Mouse (Mus musculus) forebrain, embryonic 12.5 days (tissue): ENCODE measurements at regions not wholly inside any gene's neighbourhood (a gene's known extent, or its start where the extent isn't known, plus 50 kb on each side); places are given as distances from the start of the nearest gene placed in this dataset.
A peak's percentile ranks its signal among the peaks of the same experiment; 100 is the strongest.

Experiments used
- ATAC-seq: fragments of 200-750 bp; cut with Nextera tagmentation; 2 replicates; pipeline ENCODE4 v1.8.0; 2017; ENCODE audit warnings: moderate TSS enrichment; ENCODE audit not compliant: low FRiP score
- H3K27ac ChIP-seq: fragments of 300-500 bp; sonication (generic); 2 replicates; pipeline ENCODE4 v1.5.1; 2016; ENCODE audit warnings: mild to moderate bottlenecking
- H3K27me3 ChIP-seq: fragments of 300-500 bp; sonication (generic); 2 replicates; pipeline ENCODE4 v1.6.1; 2016; ENCODE audit warnings: mild to moderate bottlenecking
- H3K36me3 ChIP-seq: fragments of 300-500 bp; sonication (generic); replicated peaks from 2 replicates; pipeline ENCODE4 v1.6.1; 2016; ENCODE audit warnings: mild to moderate bottlenecking
- H3K4me1 ChIP-seq: fragments of 300-500 bp; sonication (generic); 2 replicates; pipeline ENCODE4 v1.6.1; 2016
- H3K4me2 ChIP-seq: fragments of 300-500 bp; sonication (generic); 2 replicates; pipeline ENCODE4 v1.6.1; 2016; ENCODE audit warnings: mild to moderate bottlenecking, moderate library complexity
- H3K4me3 ChIP-seq: fragments of 300-500 bp; sonication (generic); replicated peaks from 2 replicates; pipeline ENCODE4 v1.5.1; 2016; ENCODE audit warnings: mild to moderate bottlenecking
- H3K9ac ChIP-seq: fragments of 300-500 bp; sonication (generic); 2 replicates; pipeline ENCODE4 v1.6.1; 2016; ENCODE audit warnings: mild to moderate bottlenecking
- H3K9me3 ChIP-seq: fragments of 300-500 bp; sonication (generic); 2 replicates; pipeline ENCODE4 v1.6.1; 2016
- WGBS: fragments of 180-500 bp; shearing (Covaris S2); methylation state at CpG from one replicate; pipeline ENCODE4 v1.1.7; 2016; 5-methylcytosine and 5-hydroxymethylcytosine counted together

DNA sequence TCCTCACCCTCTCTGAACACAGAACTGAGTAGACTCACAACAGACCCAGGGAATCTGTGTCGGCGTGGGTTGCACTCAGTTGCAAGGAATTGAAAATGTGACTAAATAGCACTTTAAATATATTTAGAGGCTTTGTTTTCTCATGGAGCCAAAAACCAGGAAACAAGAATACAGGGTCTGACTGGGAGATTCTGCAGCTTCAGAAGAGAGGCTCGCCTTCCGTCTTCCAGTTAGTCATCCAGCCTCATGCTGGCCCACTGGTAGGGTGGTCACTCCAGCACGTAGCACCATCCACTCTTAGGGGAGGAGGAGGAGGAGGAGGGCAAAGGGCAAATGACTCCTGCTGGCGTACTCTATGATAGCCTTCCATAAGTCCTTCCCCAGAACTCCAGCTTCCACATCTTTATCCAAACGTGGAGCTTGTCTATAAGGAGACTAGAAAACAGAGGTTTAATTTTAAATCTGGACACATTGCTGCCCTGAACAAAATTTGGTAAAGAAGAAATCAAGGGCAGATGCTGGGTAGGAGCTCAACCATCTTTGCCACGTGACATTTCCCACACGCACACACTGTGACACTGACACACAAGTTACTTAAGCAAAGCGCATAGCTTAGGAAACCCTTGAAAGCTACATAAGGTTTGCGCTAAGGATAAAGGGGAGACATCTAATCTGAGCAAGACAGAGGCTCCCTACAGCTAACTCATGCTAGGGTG lies 60.8 kb downstream of the Mis18a start:
- no peak overlapping the region for H3K4me3 ChIP-seq
- ATAC-seq = no peak
- no peaks in the 10 kb centered on the region for H3K4me1 ChIP-seq
- WGBS = 88% methylated on average over 11 of the region's 11 CpGs
- no peak overlapping the region for H3K4me2 ChIP-seq
- H3K9ac ChIP-seq = no peak overlapping the region
- H3K27me3 ChIP-seq = no peaks in the 10 kb centered on the region
- no peaks in the 10 kb centered on the region for H3K9me3 ChIP-seq
- no peak overlapping the region for H3K27ac ChIP-seq
- no peaks in the 10 kb centered on the region for H3K36me3 ChIP-seq

DNA sequence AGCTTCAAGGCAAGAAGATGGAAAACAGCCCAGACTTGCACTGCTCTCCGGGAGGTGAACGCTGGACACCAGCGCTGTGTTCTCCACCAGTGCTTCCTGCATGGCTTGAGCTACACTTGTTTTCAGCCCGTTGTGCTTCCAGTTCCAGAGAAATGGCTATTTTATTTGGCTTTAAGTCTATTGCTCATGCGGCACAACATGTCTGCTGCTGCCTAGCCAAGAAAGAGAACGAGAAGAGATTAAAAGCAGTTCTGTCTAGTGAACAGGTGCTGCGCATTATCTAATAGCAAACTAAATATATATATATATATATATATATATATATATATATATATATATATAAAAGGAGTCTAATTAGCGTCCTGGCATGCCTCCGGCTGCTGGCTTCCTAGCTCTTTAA lies 63.1 kb downstream of the Mis18a start:
- no peaks in the 10 kb centered on the region for H3K9me3 ChIP-seq
- H3K27me3 ChIP-seq = no peaks in the 10 kb centered on the region
- H3K27ac ChIP-seq = no peak overlapping the region
- H3K4me1 ChIP-seq = no peaks in the 10 kb centered on the region
- no peak for ATAC-seq
- no peak overlapping the region for H3K4me3 ChIP-seq
- 81% methylated on average over 9 of the region's 9 CpGs for WGBS
- no peak overlapping the region for H3K9ac ChIP-seq
- H3K4me2 ChIP-seq = no peak overlapping the region
- no peaks in the 10 kb centered on the region for H3K36me3 ChIP-seq

DNA sequence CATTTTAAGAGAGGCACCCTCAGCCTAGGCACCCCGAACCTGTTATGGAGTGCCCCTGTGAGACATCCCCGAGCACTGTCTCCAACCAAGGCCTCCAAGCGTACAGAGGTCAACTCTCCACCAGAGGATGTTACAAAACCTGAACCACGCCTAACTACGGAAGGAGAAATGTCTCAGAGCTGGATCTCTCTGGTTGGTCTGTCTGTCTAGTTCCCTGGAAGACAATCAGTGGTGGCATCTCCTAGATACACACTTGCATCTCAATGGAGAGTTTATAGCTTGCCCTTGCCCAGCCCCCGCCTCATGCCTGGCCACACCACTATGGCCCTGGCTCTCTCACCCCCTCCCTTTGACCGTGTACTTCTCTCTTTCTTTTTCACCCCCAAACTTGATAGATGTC lies 69.2 kb downstream of the Mis18a start:
- no peaks in the 10 kb centered on the region for H3K36me3 ChIP-seq
- peaks cover 16% of the 10 kb centered on the region for H3K4me1 ChIP-seq
- no peak overlapping the region for H3K4me2 ChIP-seq
- H3K27me3 ChIP-seq = no peaks in the 10 kb centered on the region
- no peak for ATAC-seq
- H3K9me3 ChIP-seq = 0 out of 2 replicates have a peak, but pooled peaks cover 6% of the 10 kb centered on the region
- H3K27ac ChIP-seq = no peak overlapping the region
- H3K4me3 ChIP-seq = no peak overlapping the region
- H3K9ac ChIP-seq = no peak overlapping the region
- 94% methylated on average over 7 of the region's 7 CpGs for WGBS

DNA sequence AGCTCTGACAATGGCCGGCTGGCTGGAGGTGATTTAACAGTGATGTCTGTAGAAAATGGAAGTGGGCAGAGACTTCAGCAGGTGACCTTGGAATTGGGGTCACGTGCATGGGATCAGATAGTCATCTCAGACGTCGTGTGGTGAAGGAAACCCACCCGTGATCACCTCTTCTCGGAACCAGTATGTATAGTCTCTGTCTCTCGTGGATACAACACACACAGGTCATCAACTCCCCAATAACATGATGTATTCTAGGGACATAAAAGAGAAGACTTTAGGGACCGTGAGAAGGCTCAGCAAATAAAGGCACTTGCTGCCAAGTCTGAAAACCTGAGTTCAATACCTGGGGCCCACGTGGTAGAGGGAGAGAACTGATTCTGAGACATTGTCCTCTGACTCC lies 70.2 kb downstream of the Mis18a start:
- Histone ChIP-seq H3K4me2 (no peak overlapping the region), H3K27me3 (no peaks in the 10 kb centered on the region), H3K9ac (no peak overlapping the region), H3K4me1 (peaks cover 16% of the 10 kb centered on the region), H3K36me3 (no peaks in the 10 kb centered on the region), H3K9me3 (0 out of 2 replicates have a peak, but pooled peaks cover 6% of the 10 kb centered on the region), H3K4me3 (no peak overlapping the region), H3K27ac (peak overlapping the region; percentile 75)
- ATAC-seq = peak; percentile 51; the same call in 1 of the 2 replicates
- WGBS = 55% methylated on average over 9 of the region's 9 CpGs

- WGBS = 11% methylated on average over 16 of the region's 16 CpGs
- Histone ChIP-seq H3K4me1 (peaks cover 16% of the 10 kb centered on the region), H3K4me3 (no peak overlapping the region), H3K27me3 (no peaks in the 10 kb centered on the region), H3K27ac (peak overlapping the region; percentile 75), H3K4me2 (no peak overlapping the region), H3K9ac (no peak overlapping the region), H3K36me3 (no peaks in the 10 kb centered on the region), H3K9me3 (0 out of 2 replicates have a peak, but pooled peaks cover 6% of the 10 kb centered on the region)
- peak; percentile 89 for ATAC-seq
Measured at GRCm38 (mm10) chr16:90656571-90657011, 70.6 kb downstream of the Mis18a start.

- H3K36me3 ChIP-seq = no peaks in the 10 kb centered on the region
- no peak overlapping the region for H3K27ac ChIP-seq
- H3K9ac ChIP-seq = no peak overlapping the region
- no peaks in the 10 kb centered on the region for H3K27me3 ChIP-seq
- H3K4me3 ChIP-seq = no peak overlapping the region
- ATAC-seq = no peak
- WGBS = 94% methylated on average over 5 of the region's 5 CpGs
- no peak overlapping the region for H3K4me2 ChIP-seq
- 0 out of 2 replicates have a peak, but pooled peaks cover 6% of the 10 kb centered on the region for H3K9me3 ChIP-seq
- peaks cover 16% of the 10 kb centered on the region for H3K4me1 ChIP-seq
Measured at GRCm38 (mm10) chr16:90654853-90655252, 72.4 kb downstream of the Mis18a start.

DNA sequence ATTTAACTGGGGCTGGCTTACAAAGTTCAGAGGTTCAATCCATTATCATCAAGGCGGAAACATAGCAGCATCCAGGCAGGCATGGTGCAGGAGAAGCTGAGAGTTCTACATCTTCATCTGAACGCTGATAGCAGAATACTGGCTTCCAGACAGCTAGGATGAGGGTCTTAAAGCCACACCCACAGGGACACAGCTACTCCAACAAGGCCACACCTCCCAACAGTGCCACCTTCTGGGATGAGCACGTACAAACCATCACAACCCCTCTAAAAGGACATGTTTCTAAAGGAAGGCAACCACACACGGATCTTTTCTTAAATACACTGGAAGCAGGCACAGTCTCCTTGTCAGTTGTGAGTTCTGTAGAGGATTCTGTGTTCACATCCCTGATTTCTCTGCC lies 74.4 kb downstream of the Mis18a start:
- peaks cover 18% of the 10 kb centered on the region for H3K4me1 ChIP-seq
- 0 out of 2 replicates have a peak, but pooled peaks cover 6% of the 10 kb centered on the region for H3K9me3 ChIP-seq
- H3K4me2 ChIP-seq = no peak overlapping the region
- 67% methylated on average over 4 of the region's 4 CpGs for WGBS
- H3K27ac ChIP-seq = no peak overlapping the region
- no peaks in the 10 kb centered on the region for H3K27me3 ChIP-seq
- H3K4me3 ChIP-seq = no peak overlapping the region
- no peaks in the 10 kb centered on the region for H3K36me3 ChIP-seq
- no peak for ATAC-seq
- H3K9ac ChIP-seq = no peak overlapping the region

DNA sequence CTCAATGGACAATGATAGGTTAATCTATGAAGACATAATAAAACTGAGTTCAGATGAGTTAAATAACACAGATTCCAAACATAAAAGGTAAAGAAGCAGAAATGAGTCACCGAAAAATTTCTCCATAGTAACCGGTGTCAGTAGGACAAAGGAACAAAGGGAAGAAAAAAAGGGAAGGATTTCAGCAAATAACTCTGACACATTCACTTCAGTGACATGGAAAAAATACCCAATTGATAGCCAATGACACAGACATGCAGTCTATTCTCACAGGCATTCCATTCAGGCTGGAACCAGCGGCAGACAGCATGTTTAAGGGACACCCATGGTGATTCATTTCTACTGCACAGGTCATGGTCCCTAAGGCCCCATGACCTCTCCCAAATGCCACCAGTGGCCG lies 79.0 kb downstream of the Mis18a start:
- 59% methylated on average over 4 of the region's 4 CpGs for WGBS
- no peak for ATAC-seq
- H3K27ac ChIP-seq = no peak overlapping the region
- no peak overlapping the region for H3K4me2 ChIP-seq
- no peaks in the 10 kb centered on the region for H3K9me3 ChIP-seq
- 0 out of 2 replicates have a peak, but pooled peaks cover 2% of the 10 kb centered on the region for H3K4me1 ChIP-seq
- H3K4me3 ChIP-seq = no peak overlapping the region
- H3K36me3 ChIP-seq = no peaks in the 10 kb centered on the region
- H3K9ac ChIP-seq = no peak overlapping the region
- H3K27me3 ChIP-seq = no peaks in the 10 kb centered on the region

- H3K4me3 ChIP-seq = no peak overlapping the region
- no peaks in the 10 kb centered on the region for H3K36me3 ChIP-seq
- ATAC-seq = no peak
- no peaks in the 10 kb centered on the region for H3K27me3 ChIP-seq
- H3K4me1 ChIP-seq = no peaks in the 10 kb centered on the region
- no peak overlapping the region for H3K4me2 ChIP-seq
- 92% methylated on average over 6 of the region's 6 CpGs for WGBS
- H3K9ac ChIP-seq = no peak overlapping the region
- H3K27ac ChIP-seq = no peak overlapping the region
- no peaks in the 10 kb centered on the region for H3K9me3 ChIP-seq
Measured at GRCm38 (mm10) chr16:90642671-90643070, 84.5 kb downstream of the Mis18a start.

DNA sequence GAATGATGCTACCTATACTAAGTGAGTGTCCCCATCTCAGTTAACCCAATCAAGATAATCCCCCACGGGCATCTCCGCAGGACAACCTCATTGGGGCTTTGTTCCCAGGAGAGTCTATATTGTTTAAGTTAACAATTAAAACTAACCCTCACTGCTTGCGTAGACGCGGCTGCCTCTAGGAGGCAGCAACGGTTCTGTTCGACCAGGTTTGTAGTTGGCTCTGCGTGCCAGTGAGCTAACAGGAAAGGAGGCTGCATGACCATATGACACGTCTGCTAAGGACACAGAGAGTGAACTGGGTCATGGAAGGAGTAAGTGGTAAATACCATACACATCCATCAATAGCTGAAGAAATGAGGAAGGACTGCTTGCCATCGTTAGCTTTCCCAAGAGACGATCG lies 92.0 kb downstream of the Mis18a start:
- 32% methylated on average over 12 of the region's 12 CpGs for WGBS
- no peak for ATAC-seq

DNA sequence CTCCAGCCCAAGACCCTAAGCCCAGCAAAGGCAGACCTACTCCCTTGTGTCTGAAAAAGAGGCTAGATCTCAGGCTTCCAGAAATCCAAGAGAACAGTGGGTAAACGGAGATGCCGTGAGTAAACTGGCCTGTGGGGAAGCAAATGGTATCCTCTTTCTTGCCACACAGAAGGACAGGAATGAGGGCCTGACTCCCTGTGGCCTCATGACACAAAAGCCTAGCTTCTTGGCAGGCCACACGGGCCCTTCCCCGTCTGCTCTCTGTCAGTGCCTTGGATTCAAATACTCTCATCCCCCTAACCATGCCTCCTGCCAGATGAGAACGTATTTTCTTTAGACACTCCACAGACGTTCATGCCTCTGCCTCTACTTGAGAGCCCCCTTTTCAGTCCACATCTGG lies 97.2 kb downstream of the Mis18a start:
- no peak for ATAC-seq
- no peak overlapping the region for H3K4me3 ChIP-seq
- no peaks in the 10 kb centered on the region for H3K36me3 ChIP-seq
- peaks cover 14% of the 10 kb centered on the region; the same call in 1 of the 2 replicates for H3K27me3 ChIP-seq
- H3K4me2 ChIP-seq = no peak overlapping the region
- H3K4me1 ChIP-seq = peaks cover 15% of the 10 kb centered on the region
- H3K9me3 ChIP-seq = peaks cover 6% of the 10 kb centered on the region; the same call in 1 of the 2 replicates
- no peak overlapping the region for H3K9ac ChIP-seq
- peak overlapping the region; percentile 63; the same call in 1 of the 2 replicates for H3K27ac ChIP-seq
- WGBS = 23% methylated on average over 6 of the region's 6 CpGs

More for the DNA sequence above, 92.0 kb downstream of the Mis18a start:
- H3K4me3 ChIP-seq = no peak overlapping the region
- no peaks in the 10 kb centered on the region for H3K36me3 ChIP-seq
- no peaks in the 10 kb centered on the region for H3K4me1 ChIP-seq
- no peaks in the 10 kb centered on the region for H3K9me3 ChIP-seq
- H3K9ac ChIP-seq = no peak overlapping the region
- H3K27ac ChIP-seq = no peak overlapping the region
- H3K4me2 ChIP-seq = no peak overlapping the region
- H3K27me3 ChIP-seq = 0 out of 2 replicates have a peak, but pooled peaks cover 3% of the 10 kb centered on the region

GRCm38 (mm10) chr16:90629121-90629930 lies 97.9 kb downstream of the Mis18a start:
- peak overlapping the region; percentile 25; the same call in 1 of the 2 replicates for H3K9ac ChIP-seq
- peaks cover 14% of the 10 kb centered on the region; the same call in 1 of the 2 replicates for H3K27me3 ChIP-seq
- H3K4me1 ChIP-seq = peaks cover 19% of the 10 kb centered on the region
- no peaks in the 10 kb centered on the region for H3K36me3 ChIP-seq
- no peak overlapping the region for H3K4me3 ChIP-seq
- H3K9me3 ChIP-seq = peaks cover 6% of the 10 kb centered on the region; the same call in 1 of the 2 replicates
- peak overlapping the region; percentile 25; the same call in 1 of the 2 replicates for H3K4me2 ChIP-seq
- H3K27ac ChIP-seq = peak overlapping the region; percentile 63
- WGBS = 35% methylated on average over 19 of the region's 19 CpGs
- ATAC-seq = peak; percentile 70
